Mouse (Mus musculus): ENCODE measurements around the gene Zfp273. TPM values are rescaled to one million over a fixed set of nuclear protein-coding genes. Genes with fewer than 3 reads are reported as not detected.
A peak's percentile ranks its signal among the peaks of the same experiment; 100 is the strongest.

The Zfp273 gene
- polyA plus RNA-seq, 1 experiment from 2014 or later: 6.9 TPM

DNA sequence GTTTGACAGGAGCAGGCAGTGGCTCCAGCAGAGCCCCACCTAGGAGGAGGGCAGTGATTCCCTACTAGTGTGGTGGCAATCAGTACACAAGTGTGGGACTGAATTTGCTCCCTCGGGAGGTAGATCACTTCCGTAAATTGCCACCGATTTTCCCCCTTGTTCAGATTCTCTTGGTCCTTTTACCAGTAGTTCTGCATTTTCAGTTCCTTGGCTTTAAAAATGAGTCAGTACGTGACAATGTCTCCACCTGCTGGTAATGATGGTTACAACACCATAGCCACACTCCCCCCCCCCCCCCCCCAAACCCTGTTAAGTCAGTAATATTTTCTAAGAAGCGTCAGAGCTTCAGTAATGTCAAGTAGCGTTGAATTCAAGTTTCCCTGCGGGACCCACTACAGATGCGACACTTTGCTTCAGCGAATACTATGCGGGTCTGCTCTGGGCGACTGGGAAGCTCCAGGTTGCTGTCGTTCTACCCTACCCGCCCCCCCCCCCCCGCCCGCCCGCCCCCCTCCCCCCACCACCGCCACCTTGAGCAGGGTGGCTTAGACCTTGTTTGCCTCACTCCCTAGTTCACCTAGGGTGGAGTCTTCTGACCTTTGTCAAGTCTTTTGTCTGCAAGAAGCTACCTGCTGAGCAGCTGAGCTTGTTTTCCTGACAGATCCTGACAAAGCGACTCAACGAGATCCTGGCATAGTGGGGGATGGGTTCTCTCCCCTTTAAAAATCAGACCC lies 30.7 kb downstream of the Zfp273 start:
- H3K4me2 ChIP-seq (ENCODE audit: low read length): peak overlapping the region; percentile 58
- ATAC-seq (replicated peaks; ENCODE audit: low FRiP score, low read depth): peak; percentile 68
- under 1% methylated on average over 14 of the region's 19 CpGs for WGBS

DNA sequence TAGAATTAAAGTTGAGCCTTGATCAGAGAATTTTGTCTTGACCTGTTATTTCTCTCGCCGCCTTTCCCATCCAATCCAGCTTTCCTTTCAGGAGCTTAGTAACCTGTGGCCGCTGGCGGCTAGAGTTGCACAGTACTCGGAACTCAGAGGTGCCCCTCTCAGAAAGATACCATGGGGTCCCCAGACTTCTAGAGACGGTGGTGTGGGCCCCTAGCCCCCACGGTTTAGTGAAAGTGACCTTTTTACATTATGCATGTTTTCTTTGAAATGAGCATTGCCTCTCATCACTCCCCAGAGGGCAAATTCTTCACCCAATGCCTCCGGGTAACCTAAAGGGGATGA lies 31.3 kb downstream of the Zfp273 start:
- TF ChIP-seq CTCF (IDR thresholded peaks at IDR 0.05; ENCODE audit: low read depth): no peak
- Histone ChIP-seq H3K36me3 (ENCODE audit: insufficient read depth, low read length) (no peaks in the 10 kb centered on the region), H3K9ac (ENCODE audit: low read depth, low read length) (no peak overlapping the region; the same call in 1 of the 2 replicates), H3K4me1 (replicated peaks; ENCODE audit: insufficient read depth, low read length) (no peaks in the 10 kb centered on the region), H3K27me3 (ENCODE audit: insufficient read depth, low read length) (no peaks in the 10 kb centered on the region), H3K4me3 (replicated peaks; ENCODE audit: low read depth, low read length) (peak overlapping the region; percentile 22), H3K4me2 (ENCODE audit: low read length) (peak overlapping the region; percentile 58), H3K27ac (no peak overlapping the region), H3K9me3 (replicated peaks; ENCODE audit: low read length) (no peaks in the 10 kb centered on the region)
- DNase-seq (ENCODE audit: low spot score) (no peak), ATAC-seq (replicated peaks; ENCODE audit: low FRiP score, low read depth) (no peak)
- WGBS: 23% methylated on average over 8 of the region's 8 CpGs

More for the DNA sequence above, 30.7 kb downstream of the Zfp273 start:
- DNase-seq (ENCODE audit: low spot score): peak; percentile 88
- Histone ChIP-seq H3K4me1 (replicated peaks; ENCODE audit: insufficient read depth, low read length) (no peaks in the 10 kb centered on the region), H3K27ac (no peak overlapping the region), H3K4me3 (replicated peaks; ENCODE audit: low read depth, low read length) (peak overlapping the region; percentile 22), H3K9me3 (replicated peaks; ENCODE audit: low read length) (no peaks in the 10 kb centered on the region), H3K36me3 (ENCODE audit: insufficient read depth, low read length) (no peaks in the 10 kb centered on the region), H3K27me3 (ENCODE audit: insufficient read depth, low read length) (no peaks in the 10 kb centered on the region), H3K9ac (ENCODE audit: low read depth, low read length) (peak overlapping the region; percentile 40; the same call in 1 of the 2 replicates)
- TF ChIP-seq CTCF (IDR thresholded peaks at IDR 0.05; ENCODE audit: low read depth): peak; percentile 72

DNA sequence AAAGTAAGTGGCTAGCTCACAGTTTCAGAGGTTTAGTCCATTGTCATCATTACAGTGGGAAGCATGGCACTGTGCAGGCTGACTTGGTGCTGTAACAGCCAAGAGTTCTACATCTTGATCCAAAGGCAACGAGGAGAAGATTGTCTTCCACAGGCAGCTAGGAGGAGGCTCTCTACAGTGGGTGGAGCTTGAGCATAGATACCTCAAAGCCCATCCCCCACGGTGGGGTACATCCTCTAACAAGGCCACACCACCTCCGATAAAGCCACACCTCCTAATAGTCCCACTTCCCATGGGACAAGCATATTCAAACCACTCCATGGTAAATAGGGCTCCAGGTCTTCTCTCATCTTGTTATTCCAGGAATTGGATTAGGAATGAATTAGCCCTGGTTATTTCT lies 36.8 kb downstream of the Zfp273 start:
- no peak overlapping the region for H3K27ac ChIP-seq
- WGBS: 78% methylated on average over 3 of the region's 3 CpGs
- H3K4me2 ChIP-seq (ENCODE audit: low read length): no peak overlapping the region
- no peak for ATAC-seq (replicated peaks; ENCODE audit: low FRiP score, low read depth)
- H3K9me3 ChIP-seq (replicated peaks; ENCODE audit: low read length): no peaks in the 10 kb centered on the region
- no peaks in the 10 kb centered on the region for H3K36me3 ChIP-seq (ENCODE audit: insufficient read depth, low read length)
- no peak overlapping the region for H3K4me3 ChIP-seq (replicated peaks; ENCODE audit: low read depth, low read length)
- no peak overlapping the region for H3K9ac ChIP-seq (ENCODE audit: low read depth, low read length)
- no peak for DNase-seq (ENCODE audit: low spot score)
- H3K4me1 ChIP-seq (replicated peaks; ENCODE audit: insufficient read depth, low read length): no peaks in the 10 kb centered on the region
- no peaks in the 10 kb centered on the region for H3K27me3 ChIP-seq (ENCODE audit: insufficient read depth, low read length)
- no peak for TF ChIP-seq CTCF (IDR thresholded peaks at IDR 0.05; ENCODE audit: low read depth)

- Histone ChIP-seq H3K4me1 (replicated peaks; ENCODE audit: insufficient read depth, low read length) (no peaks in the 10 kb centered on the region), H3K27me3 (ENCODE audit: insufficient read depth, low read length) (no peaks in the 10 kb centered on the region), H3K4me3 (replicated peaks; ENCODE audit: low read depth, low read length) (no peak overlapping the region), H3K36me3 (ENCODE audit: insufficient read depth, low read length) (no peaks in the 10 kb centered on the region), H3K4me2 (ENCODE audit: low read length) (no peak overlapping the region), H3K9me3 (replicated peaks; ENCODE audit: low read length) (no peaks in the 10 kb centered on the region), H3K9ac (ENCODE audit: low read depth, low read length) (no peak overlapping the region), H3K27ac (no peak overlapping the region)
- no peak for DNase-seq (ENCODE audit: low spot score)
- peak; percentile 72; the same call in 1 of the 2 replicates for ATAC-seq (replicated peaks; ENCODE audit: low FRiP score, low read depth)
- 55% methylated on average over 6 of the region's 6 CpGs for WGBS
- TF ChIP-seq CTCF (IDR thresholded peaks at IDR 0.05; ENCODE audit: low read depth): no peak
Measured at GRCm38 (mm10) chr13:67853130-67853529, 39.6 kb downstream of the Zfp273 start.

- H3K27me3 ChIP-seq (ENCODE audit: insufficient read depth, low read length): no peaks in the 10 kb centered on the region
- no peak for DNase-seq (ENCODE audit: low spot score)
- H3K9ac ChIP-seq (ENCODE audit: low read depth, low read length): no peak overlapping the region
- no peak overlapping the region for H3K4me2 ChIP-seq (ENCODE audit: low read length)
- ATAC-seq (replicated peaks; ENCODE audit: low FRiP score, low read depth): no peak
- TF ChIP-seq CTCF (IDR thresholded peaks at IDR 0.05; ENCODE audit: low read depth): no peak
- no peak overlapping the region for H3K27ac ChIP-seq
- WGBS: 85% methylated on average over 2 of the region's 2 CpGs
- no peaks in the 10 kb centered on the region for H3K36me3 ChIP-seq (ENCODE audit: insufficient read depth, low read length)
- H3K4me1 ChIP-seq (replicated peaks; ENCODE audit: insufficient read depth, low read length): no peaks in the 10 kb centered on the region
- no peaks in the 10 kb centered on the region for H3K9me3 ChIP-seq (replicated peaks; ENCODE audit: low read length)
- no peak overlapping the region for H3K4me3 ChIP-seq (replicated peaks; ENCODE audit: low read depth, low read length)
Measured at GRCm38 (mm10) chr13:67853983-67854382, 40.4 kb downstream of the Zfp273 start.

GRCm38 (mm10) chr13:67857317-67857716 lies 43.8 kb downstream of the Zfp273 start:
- WGBS: 17% methylated on average over 1 of the region's 1 CpGs

More at GRCm38 (mm10) chr13:67857317-67857716, 43.8 kb downstream of the Zfp273 start:
- Histone ChIP-seq H3K27me3 (ENCODE audit: insufficient read depth, low read length) (no peaks in the 10 kb centered on the region), H3K4me3 (replicated peaks; ENCODE audit: low read depth, low read length) (no peak overlapping the region), H3K4me1 (replicated peaks; ENCODE audit: insufficient read depth, low read length) (no peaks in the 10 kb centered on the region), H3K9ac (ENCODE audit: low read depth, low read length) (no peak overlapping the region), H3K36me3 (ENCODE audit: insufficient read depth, low read length) (no peaks in the 10 kb centered on the region), H3K9me3 (replicated peaks; ENCODE audit: low read length) (no peaks in the 10 kb centered on the region), H3K27ac (no peak overlapping the region), H3K4me2 (ENCODE audit: low read length) (no peak overlapping the region)
- no peak for ATAC-seq (replicated peaks; ENCODE audit: low FRiP score, low read depth)
- no peak for TF ChIP-seq CTCF (IDR thresholded peaks at IDR 0.05; ENCODE audit: low read depth)
- DNase-seq (ENCODE audit: low spot score): no peak

Measured in kidney, postnatal 0 days (tissue).